Mouse (Mus musculus): ENCODE measurements around the gene Fam229a.

Gene Fam229a

DNA sequence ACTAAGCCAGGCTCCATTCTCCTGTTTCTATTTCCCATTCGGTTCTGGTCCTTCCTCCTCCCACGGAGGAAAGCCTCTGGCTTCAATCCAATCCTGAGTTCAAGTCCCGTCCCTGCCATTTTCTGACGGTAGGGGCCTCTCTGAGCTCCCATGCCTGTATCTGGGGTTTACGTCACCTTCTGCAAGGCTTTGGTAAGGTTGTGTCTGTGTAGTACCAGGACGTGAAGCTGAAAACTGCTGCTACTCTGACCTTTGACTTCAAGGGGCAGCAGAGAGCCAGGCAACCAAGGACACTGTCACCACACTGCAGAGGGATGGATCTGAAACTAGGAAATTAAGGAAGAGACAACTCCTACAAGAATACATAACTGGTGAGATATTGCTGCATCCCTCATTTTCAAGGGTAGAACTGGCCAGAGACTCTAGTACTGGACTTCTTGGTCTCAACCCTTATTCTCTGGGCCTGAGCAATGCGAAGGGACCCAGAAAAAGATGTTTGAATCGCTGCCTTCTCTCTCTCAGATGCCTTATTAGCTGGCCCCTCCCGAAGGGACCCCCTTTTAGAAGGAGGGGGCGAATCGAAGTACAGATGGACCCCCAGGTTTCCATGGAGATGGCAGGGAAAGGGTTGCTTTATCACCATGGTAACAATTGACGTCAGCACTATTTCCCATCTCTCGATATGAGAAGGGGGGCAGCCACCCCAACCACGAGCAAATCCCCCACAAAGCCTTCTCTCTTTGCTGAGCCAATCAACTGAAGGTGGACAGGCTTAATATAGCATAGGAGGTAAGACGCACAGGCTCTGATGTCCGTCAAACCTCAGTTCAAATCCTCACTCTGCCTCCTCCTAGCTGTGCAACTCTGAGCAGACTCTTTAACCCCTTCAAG lies 4.9 kb downstream of the Fam229a start:
- peak; percentile 27 for DNase-seq (ENCODE audit: low read depth, low spot score)

DNA sequence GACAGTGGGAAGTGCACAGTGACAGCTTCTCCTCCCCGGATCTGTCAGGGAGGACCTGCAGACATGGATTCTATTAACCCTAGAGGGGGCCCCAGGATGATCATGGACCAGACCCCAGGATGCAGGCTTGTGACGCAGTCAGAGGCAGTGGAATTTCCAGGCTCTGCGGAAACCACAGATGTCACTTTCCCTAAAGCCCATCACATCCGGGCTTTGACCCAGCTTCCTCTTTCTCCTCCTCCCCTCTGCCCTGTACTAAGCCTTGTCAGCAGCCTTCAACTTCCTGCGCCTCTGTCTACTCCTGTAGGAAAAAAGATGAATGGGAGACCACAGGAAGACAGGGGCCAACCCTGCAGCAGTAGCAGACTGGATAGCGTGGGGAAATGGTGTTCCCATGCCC lies 5.6 kb downstream of the Fam229a start:
- DNase-seq (ENCODE audit: low read depth, low spot score) = no peak

GRCm38 (mm10) chr4:129498941-129499340 lies 8.0 kb downstream of the Fam229a start:
- DNase-seq (ENCODE audit: low read depth, low spot score) = no peak

- DNase-seq (ENCODE audit: low read depth, low spot score) = no peak
Measured at GRCm38 (mm10) chr4:129500017-129500416, 9.0 kb downstream of the Fam229a start.

DNA sequence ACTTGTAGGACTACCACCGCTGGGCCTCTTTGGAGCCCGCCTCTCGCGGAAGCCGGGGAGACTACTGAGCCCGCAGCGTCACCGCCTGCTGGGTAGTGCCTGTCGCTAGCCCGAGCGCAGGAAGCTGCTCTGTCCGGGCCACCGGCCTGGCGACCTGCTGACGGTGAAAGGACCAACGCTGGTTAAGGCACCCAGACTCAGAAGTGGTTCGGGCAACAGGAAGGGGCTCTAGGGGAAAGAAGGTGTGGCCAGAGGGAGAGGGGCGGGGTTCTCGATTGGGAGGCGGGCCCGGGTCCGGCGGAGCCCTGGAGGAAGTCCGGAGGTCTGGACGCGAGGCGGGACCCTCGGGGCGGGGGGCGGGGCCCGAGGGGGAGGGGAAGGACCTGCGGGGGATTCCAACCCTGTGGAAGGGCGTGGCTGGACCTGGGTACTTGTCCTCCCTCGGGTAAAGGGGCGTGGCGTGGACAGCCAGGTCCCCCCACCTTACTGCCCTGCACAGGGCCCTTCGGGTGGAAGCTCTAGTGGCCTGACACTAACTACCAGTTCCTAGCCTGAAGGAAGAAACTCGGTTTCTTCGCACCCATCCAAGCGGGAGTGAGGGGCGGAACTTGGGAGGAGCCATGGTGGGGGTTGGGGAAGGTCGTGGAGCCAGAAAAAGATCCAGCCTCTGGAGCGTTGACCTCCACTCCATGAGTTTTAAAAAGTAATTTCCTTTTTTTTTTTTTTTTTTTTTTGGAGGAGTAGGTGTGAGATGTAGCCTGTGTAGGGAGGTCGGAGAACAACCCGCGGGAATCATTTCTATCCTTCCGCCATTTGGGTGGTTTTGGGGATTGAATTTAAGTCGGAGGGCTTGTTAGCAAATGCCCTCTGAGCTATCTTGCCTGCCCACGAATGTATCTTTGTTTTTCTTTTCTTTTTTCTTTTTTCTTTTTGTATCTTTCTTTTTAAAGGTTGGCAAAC lies 9.9 kb downstream of the Fam229a start:
- DNase-seq (ENCODE audit: low read depth, low spot score) = peak; percentile 84

- DNase-seq (ENCODE audit: low read depth, low spot score) = no peak
Measured at GRCm38 (mm10) chr4:129502327-129502888, 11.4 kb downstream of the Fam229a start.

- no peak for DNase-seq (ENCODE audit: low read depth, low spot score)
Measured at GRCm38 (mm10) chr4:129502901-129503444, 12.0 kb downstream of the Fam229a start.

- DNase-seq (ENCODE audit: low read depth, low spot score) = no peak
Measured at GRCm38 (mm10) chr4:129505511-129505910, 14.5 kb downstream of the Fam229a start.

GRCm38 (mm10) chr4:129507434-129508236 lies 16.6 kb downstream of the Fam229a start:
- DNase-seq (ENCODE audit: low read depth, low spot score) = peak; percentile 52

- DNase-seq (ENCODE audit: low read depth, low spot score) = no peak
Measured at GRCm38 (mm10) chr4:129508237-129508515, 17.2 kb downstream of the Fam229a start.

DNA sequence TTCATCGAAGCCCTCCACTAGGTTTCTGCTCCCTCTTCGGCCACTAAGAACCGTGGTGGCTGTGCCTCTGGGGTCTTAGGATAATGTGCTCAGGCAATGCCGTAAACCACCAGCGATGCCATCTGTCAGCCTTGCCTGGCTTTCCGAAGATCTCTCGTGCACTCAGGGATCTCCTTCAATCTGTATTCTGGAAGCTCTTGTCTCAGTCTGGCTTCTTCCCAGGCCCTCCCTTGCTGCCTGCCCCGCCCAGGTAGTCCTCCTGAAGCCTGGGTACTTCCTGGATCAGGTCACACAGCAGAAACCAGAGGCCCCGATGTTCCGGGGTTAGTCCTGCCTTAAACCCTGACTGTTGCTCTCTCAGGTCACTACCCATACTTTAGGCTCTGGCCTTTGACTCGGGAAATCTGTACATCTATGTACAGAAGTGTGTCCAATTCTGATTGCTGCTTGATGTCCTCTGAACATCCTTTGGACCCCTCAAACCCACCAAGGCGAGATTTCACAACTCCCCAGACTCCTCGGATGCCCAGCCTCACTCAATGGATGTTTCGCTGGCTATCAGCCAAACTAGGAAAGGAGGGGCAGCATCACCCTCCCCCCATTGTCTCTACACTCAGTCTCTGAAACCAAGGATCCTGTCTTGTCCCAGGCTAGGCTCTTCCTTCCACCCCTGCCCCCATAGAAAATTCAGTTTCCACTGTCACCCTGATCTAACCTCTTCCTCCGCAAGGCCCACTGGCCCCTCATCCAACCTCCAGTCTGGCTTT lies 18.0 kb downstream of the Fam229a start:
- no peak for DNase-seq (ENCODE audit: low read depth, low spot score)

- DNase-seq (ENCODE audit: low read depth, low spot score) = no peak
Measured at GRCm38 (mm10) chr4:129509650-129510049, 18.7 kb downstream of the Fam229a start.

GRCm38 (mm10) chr4:129510723-129511412 lies 19.9 kb downstream of the Fam229a start:
- no peak for DNase-seq (ENCODE audit: low read depth, low spot score)

- no peak for DNase-seq (ENCODE audit: low read depth, low spot score)
Measured at GRCm38 (mm10) chr4:129511413-129512096, 20.6 kb downstream of the Fam229a start.

DNA sequence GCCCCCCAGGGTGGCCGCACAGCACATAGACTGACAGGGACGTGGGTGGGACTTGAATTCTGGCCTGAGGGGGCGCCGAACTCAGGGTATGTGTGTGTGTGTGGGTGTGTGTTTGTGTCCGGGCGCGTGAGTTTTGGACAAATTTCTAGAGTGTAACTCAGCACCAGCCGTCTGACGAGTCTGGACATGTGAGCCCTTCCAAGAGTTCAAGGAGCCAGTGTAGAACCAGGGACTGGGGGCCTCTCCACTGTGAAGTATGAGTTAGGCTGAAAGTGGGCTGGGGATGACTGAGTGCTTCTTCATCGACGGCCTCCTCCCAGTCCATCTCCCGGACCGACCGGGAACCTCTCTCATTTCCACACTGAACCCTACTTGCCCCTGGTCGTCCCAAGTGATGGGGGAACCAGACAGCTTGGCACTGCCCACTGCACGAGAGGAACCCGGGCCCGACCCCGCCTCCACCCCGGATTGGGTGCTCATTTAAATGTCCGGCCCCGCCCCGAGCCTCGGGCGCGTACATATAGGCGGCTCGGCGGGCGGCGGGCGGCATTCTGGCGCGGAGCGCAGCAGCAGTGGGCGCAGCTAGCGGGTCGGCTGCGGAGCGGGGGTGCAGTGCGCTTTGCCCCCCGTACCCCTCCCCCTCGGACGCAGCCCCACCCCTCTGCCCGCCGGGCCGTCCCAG lies 22.2 kb downstream of the Fam229a start, which contains the start of gene Marcksl1:
Marcksl1 (plus strand) TSS at position 496 of the 682 bp plus-strand sequence.
- peak; percentile 90 for DNase-seq (ENCODE audit: low read depth, low spot score)

DNA sequence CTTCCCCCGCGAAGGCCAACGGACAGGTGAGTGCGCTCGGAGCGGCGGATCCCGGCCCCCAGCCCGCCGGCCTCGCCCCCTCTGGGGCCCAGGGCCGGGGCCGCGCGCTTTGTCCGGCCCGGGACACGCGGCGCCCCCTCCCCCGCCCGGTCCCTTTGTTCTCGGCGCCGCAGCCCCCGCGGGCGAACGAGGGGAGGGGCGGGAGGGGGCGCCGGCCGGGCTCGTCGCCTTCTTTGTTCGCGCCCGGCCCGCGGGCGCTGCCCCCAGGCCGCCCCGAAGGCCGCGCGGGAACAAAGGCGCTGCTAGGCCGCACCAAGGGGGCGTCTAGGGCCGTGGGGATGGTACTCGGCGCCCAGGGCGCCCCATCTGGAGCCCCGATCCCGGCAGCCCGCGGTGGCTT lies 22.9 kb downstream of the Fam229a start:
- DNase-seq (ENCODE audit: low read depth, low spot score) = no peak

DNA sequence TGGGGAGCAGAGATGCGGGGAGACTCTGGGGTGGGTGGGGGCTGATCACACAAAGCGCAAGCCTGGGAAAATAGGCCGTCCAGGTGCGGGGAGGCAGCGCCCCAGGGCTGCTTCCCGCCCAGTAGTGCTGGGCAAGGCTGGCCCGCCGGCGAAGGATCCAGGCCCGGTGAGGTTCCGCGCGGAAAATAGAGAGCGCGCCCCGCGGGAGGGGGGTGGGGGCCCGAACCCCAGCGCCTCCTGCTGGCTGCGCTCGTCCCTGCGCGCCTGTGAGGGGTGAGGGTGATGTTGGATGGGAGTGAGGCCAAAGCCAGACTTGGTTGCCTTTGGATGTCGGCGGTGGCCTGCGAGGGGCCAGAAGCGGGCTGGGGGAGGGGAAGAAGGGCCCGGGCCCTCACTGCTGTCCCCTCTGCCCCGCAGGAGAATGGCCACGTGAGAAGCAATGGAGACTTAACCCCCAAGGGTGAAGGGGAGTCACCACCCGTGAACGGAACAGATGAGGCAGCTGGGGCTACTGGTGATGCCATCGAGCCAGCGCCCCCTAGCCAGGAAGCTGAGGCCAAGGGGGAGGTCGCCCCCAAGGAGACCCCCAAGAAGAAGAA lies 23.4 kb downstream of the Fam229a start:
- DNase-seq (ENCODE audit: low read depth, low spot score) = peak; percentile 85

- DNase-seq (ENCODE audit: low read depth, low spot score) = no peak
Measured at GRCm38 (mm10) chr4:129516925-129517324, 25.9 kb downstream of the Fam229a start.

All from A20 (cell line).